Mouse (Mus musculus) liver, adult 2 months (tissue): Measurements from ENCODE around the gene Vamp5. TPM values are rescaled to one million over a fixed set of nuclear protein-coding genes. Genes with fewer than 3 reads are reported as not detected.

Source experiments
- DNase-seq: peaks from one replicate; pipeline ENCODE4 v3.0.0-alpha.2; 2011; ENCODE audit warnings: low read depth, low spot score; ENCODE audit errors: extremely low read depth
- H3K27ac ChIP-seq: fragments of 200-500 bp; replicated peaks from 2 replicates; pipeline ENCODE4 v1.5.1; 2012; ENCODE audit warnings: low read depth, mild to moderate bottlenecking, control low read depth, inconsistent platforms, low read length; ENCODE audit not compliant: insufficient read depth
- H3K27me3 ChIP-seq: fragments of 200-500 bp; 2 replicates; pipeline ENCODE4 v1.6.1; 2012; ENCODE audit warnings: mild to moderate bottlenecking, moderate library complexity, low read length, inconsistent platforms; ENCODE audit not compliant: control insufficient read depth, insufficient read depth
- H3K36me3 ChIP-seq: fragments of 200-500 bp; 2 replicates; pipeline ENCODE4 v1.6.1; 2012; ENCODE audit warnings: low read length, inconsistent platforms; ENCODE audit not compliant: control insufficient read depth, insufficient read depth
- H3K4me1 ChIP-seq: fragments of 200-500 bp; 2 replicates; pipeline ENCODE4 v1.6.1; 2011; ENCODE audit warnings: low read length; ENCODE audit not compliant: control insufficient read depth, insufficient read depth
- H3K4me3 ChIP-seq: fragments of 200-500 bp; 2 replicates; pipeline ENCODE4 v1.5.1; 2011; ENCODE audit warnings: low read depth, mild to moderate bottlenecking, control low read depth, low read length, moderate library complexity; ENCODE audit not compliant: insufficient read depth
- H3K79me2 ChIP-seq: fragments of 200-500 bp; 2 replicates; pipeline ENCODE4 v1.6.1; 2012; ENCODE audit warnings: inconsistent platforms, mild to moderate bottlenecking, low read length, moderate library complexity; ENCODE audit not compliant: control insufficient read depth, insufficient read depth
- H3K9ac ChIP-seq: fragments of 200-500 bp; 2 replicates; pipeline ENCODE4 v1.6.1; 2012; ENCODE audit warnings: low read depth, mild to moderate bottlenecking, control low read depth, inconsistent platforms, low read length
- CTCF ChIP-seq: fragments of 200-500 bp; IDR thresholded peaks from 2 replicates; pipeline ENCODE4 v1.5.1; 2011; ENCODE audit warnings: low read depth, low read length, control low read depth
- POLR2A ChIP-seq: fragments of 200-500 bp; IDR thresholded peaks from 2 replicates; pipeline ENCODE4 v1.6.1; 2011; ENCODE audit warnings: low read length, control low read depth; ENCODE audit not compliant: insufficient read depth; ENCODE audit errors: extremely low read depth
- WGBS: fragments of 180-500 bp; shearing (Covaris S2); methylation state at CpG from one replicate; pipeline ENCODE4 v1.1.7; 2018; 5-methylcytosine and 5-hydroxymethylcytosine counted together
- polyA plus RNA-seq: library from polyadenylated mRNA; depleted of rRNA; stranded (reverse); fragments of >200 nt; gene quantifications from 2 replicates; pipeline ENCODE4 v1.2.3, GENCODE M21; 2012
- total RNA-seq: library from RNA; depleted of rRNA; stranded (reverse); fragments of >200 nt; gene quantifications from 2 replicates; pipeline ENCODE4 v1.2.3, GENCODE M21; 2014

Gene Vamp5
- total and polyA plus RNA-seq, 2 experiments = 18.5 to 18.9 TPM

DNA sequence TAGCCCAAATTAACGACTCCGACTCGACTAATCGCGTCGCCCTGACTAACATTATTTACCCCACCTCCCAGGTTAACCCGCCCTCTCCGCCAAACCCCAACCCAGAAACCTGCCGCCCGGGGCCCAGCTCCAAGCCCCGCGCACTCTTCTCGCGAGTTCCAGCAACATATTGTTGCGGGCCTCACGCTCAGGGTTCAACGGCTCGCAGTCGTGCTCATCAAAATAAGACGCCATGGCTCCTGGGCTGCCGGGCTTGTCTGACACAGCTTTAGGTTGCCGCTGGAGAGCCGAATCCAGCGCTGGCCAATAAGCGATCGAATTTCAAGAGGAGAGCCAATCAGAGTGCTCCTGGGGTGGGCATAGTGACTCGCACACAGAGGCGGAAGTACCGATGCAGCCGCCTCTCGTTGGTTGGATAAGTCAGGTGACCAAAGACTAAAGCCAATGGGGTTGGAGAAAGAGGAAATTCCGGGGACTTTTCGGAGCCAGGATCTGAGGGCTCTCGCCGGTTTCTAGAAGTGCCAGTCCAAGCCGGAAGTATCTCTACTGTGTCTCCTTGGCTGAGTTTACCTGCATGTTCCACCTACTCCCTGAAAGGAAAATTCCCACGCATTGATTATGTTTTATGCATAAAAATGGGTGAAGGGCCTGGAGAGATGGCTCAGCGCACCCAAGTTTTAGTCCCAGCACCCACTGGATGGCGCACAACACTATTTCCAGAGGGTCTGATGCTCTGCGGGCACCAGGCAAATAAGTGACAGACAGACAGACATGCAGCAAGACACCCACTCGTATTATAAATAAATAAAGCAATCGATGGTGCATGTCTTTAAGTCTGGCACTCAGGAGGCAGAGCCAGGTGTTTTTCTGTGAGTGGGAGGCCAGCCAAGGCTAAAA lies 17.9 kb downstream of the Vamp5 start:
- peak overlapping the region; percentile 80 for H3K9ac ChIP-seq
- WGBS = under 1% methylated on average over 42 of the region's 42 CpGs
- H3K4me1 ChIP-seq = peaks cover 20% of the 10 kb centered on the region
- peaks cover 16% of the 10 kb centered on the region for H3K36me3 ChIP-seq
- peak overlapping the region; percentile 76 for H3K4me3 ChIP-seq
- H3K27ac ChIP-seq = peak overlapping the region; percentile 73
- no peaks in the 10 kb centered on the region for H3K27me3 ChIP-seq
- peaks cover 3% of the 10 kb centered on the region; the same call in 1 of the 2 replicates for H3K79me2 ChIP-seq
- TF ChIP-seq POLR2A = peak; percentile 94
- TF ChIP-seq CTCF = peak; percentile 44
- peak; percentile 97 for DNase-seq

DNA sequence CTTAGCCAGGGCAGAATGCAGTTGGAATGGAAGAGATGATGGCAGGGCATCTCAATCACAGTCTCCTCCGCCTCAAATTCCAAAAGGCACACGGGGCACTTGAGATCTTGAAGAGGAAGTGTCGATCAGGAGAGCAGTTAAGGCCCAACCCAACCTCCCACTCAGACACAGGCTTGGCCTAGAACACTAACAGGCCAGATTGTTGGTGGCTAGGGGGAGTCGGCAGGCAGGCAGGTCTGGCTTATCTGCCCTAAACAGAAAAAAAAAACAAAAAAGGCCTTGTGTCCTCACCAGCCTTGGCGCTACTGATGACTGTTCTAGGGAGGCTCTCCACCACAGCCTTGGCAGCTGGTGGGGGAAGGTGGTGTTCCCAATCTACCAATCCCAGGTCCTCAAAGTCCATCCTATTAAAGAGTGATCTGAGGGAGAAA lies 19.1 kb downstream of the Vamp5 start:
- peak; percentile 56 for DNase-seq
- peak overlapping the region; percentile 24 for H3K9ac ChIP-seq
- peak overlapping the region; percentile 25 for H3K27ac ChIP-seq
- H3K79me2 ChIP-seq = peaks cover 3% of the 10 kb centered on the region; the same call in 1 of the 2 replicates
- TF ChIP-seq POLR2A = no peak
- TF ChIP-seq CTCF = no peak
- H3K4me1 ChIP-seq = peaks cover 24% of the 10 kb centered on the region
- H3K4me3 ChIP-seq = no peak overlapping the region; the same call in 1 of the 2 replicates
- 15% methylated on average over 5 of the region's 5 CpGs for WGBS
- H3K27me3 ChIP-seq = no peaks in the 10 kb centered on the region
- peaks cover 21% of the 10 kb centered on the region for H3K36me3 ChIP-seq

DNA sequence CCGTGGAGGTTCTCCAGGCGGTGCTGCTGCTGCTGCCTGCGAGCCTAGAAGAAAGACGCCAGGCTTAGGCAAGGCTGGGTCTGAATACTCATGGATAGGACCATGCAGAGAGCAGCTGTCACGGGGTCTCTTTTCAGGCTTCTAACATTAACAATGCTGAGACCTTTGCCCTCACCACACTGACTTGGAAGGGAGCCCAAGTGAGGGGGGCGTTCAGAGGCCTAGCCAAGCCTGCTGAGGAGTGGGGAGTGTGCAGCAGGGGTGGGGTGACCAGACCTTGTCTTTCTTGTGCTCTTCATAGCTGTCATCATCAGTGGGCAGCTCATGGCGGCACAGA lies 19.7 kb downstream of the Vamp5 start:
- DNase-seq = no peak
- WGBS = 23% methylated on average over 7 of the region's 7 CpGs
- Histone ChIP-seq H3K4me3 (no peak overlapping the region; the same call in 1 of the 2 replicates), H3K27ac (peak overlapping the region; percentile 25), H3K4me1 (peaks cover 24% of the 10 kb centered on the region), H3K36me3 (peaks cover 21% of the 10 kb centered on the region), H3K27me3 (no peaks in the 10 kb centered on the region), H3K9ac (peak overlapping the region; percentile 37), H3K79me2 (peaks cover 3% of the 10 kb centered on the region; the same call in 1 of the 2 replicates)
- TF ChIP-seq POLR2A = no peak
- no peak for TF ChIP-seq CTCF

DNA sequence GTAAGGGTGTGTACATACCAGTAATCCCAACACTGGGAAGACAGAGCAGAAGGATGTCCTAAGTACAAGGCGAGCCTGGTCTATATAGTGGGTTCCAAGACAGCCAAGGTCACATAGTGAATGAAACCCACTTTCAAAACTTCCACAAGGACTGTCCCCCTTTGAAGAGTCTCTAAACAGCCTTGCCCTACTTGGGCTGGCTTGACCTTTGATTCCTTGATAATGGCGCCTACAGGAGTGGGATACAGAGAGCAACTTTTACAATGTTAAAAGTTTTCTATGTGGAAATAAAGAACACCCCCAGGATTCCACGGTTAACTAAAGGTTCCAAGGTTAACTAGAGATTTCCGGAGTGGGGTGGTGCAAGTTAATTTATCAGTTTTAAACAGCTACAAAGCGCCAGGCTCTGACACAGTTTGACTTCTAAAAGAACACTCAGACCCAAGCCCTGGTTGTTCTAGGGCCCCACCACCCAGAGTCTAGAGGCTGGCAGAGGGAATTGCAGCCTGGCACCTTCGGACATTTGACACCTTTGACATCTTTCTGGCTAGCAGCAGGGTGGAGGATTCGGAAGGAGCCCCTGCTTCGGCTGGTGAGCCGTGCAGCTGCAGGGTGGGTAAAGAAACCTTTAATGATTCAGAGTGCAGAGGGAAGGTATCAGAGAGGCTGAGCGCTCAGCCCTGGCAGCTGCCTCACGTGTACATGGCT lies 20.2 kb downstream of the Vamp5 start:
- 36% methylated on average over 11 of the region's 11 CpGs for WGBS
- peaks cover 3% of the 10 kb centered on the region; the same call in 1 of the 2 replicates for H3K79me2 ChIP-seq
- H3K27me3 ChIP-seq = no peaks in the 10 kb centered on the region
- no peak for TF ChIP-seq POLR2A
- TF ChIP-seq CTCF = peak; percentile 1; the same call in 1 of the 2 replicates
- H3K4me3 ChIP-seq = no peak overlapping the region; the same call in 1 of the 2 replicates
- peak overlapping the region; percentile 37 for H3K9ac ChIP-seq
- peaks cover 24% of the 10 kb centered on the region for H3K4me1 ChIP-seq
- peaks cover 21% of the 10 kb centered on the region for H3K36me3 ChIP-seq
- peak overlapping the region; percentile 25 for H3K27ac ChIP-seq
- no peak for DNase-seq

DNA sequence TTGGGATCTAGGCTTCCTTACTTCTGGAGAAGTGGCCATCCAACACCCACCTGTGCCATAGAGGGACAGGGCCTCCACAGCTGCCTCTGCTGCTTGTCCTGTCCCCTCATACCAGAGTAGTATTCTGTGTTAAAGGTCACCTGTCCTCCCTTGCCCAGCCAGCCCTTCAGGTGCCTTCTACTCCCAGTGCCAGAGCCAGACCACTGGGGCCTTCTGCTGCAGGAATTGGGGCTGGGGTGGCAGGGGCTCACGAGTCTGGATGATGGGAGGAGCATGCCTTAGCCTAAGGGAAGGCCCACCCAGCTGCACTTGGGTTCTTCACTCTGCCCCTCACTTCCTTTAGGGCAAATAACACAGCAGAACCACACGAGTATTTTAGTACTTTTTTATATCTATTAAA lies 20.9 kb downstream of the Vamp5 start:
- TF ChIP-seq CTCF = no peak
- no peak for TF ChIP-seq POLR2A
- peak overlapping the region; percentile 27; the same call in 1 of the 2 replicates for H3K27ac ChIP-seq
- no peak overlapping the region for H3K4me3 ChIP-seq
- 38% methylated on average over 2 of the region's 2 CpGs for WGBS
- no peak for DNase-seq
- H3K79me2 ChIP-seq = peaks cover 3% of the 10 kb centered on the region; the same call in 1 of the 2 replicates
- no peak overlapping the region for H3K9ac ChIP-seq
- H3K27me3 ChIP-seq = no peaks in the 10 kb centered on the region
- peaks cover 26% of the 10 kb centered on the region for H3K4me1 ChIP-seq
- peaks cover 21% of the 10 kb centered on the region for H3K36me3 ChIP-seq
